Mouse (Mus musculus) bone marrow macrophage, adult 2 months (primary cell): ENCODE data around the gene Krt7.

Source experiments
- CTCF ChIP-seq: IDR thresholded peaks from 2 replicates; pipeline ENCODE4 v1.5.1; 2012; ENCODE audit warnings: low read depth, mild to moderate bottlenecking, low read length, moderate library complexity
- POLR2A ChIP-seq: IDR thresholded peaks from 2 replicates; pipeline ENCODE4 v1.6.1; 2012; ENCODE audit warnings: mild to moderate bottlenecking, low read depth, low read length, borderline replicate concordance

DNA sequence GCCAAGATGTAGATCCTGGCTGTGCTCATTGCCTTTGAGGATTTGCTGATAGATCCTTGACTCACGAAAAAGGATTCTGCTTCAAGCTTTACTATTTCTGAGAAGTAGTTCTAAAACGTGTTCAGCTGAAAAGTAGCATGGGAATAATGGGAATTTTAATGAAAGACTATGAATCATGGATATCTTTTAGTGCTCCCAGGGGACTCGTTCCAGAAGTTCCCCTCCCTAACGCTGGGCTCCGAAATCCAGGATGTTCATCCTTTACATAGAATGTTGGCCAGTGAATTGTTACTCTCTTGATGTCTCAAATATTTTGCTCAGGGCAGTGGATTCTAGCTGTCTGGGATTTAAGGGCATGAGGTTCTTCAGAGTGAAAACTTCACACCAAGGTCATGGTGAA is 18.6 kb upstream of the Krt7 start:
- TF ChIP-seq CTCF (no peak), POLR2A (no peak)
